Mouse (Mus musculus) stomach, postnatal 0 days (tissue): ENCODE results near the gene Eif3d.

Experiments used
- CTCF ChIP-seq: IDR thresholded peaks from 2 replicates; pipeline ENCODE4 v1.5.1; 2016; ENCODE audit warnings: antibody characterized with exemption, low read depth, mild to moderate bottlenecking, moderate library complexity
- EP300 ChIP-seq: optimal IDR thresholded peaks from 2 replicates; pipeline ENCODE3; 2016; ENCODE audit warnings: antibody characterized with exemption

DNA sequence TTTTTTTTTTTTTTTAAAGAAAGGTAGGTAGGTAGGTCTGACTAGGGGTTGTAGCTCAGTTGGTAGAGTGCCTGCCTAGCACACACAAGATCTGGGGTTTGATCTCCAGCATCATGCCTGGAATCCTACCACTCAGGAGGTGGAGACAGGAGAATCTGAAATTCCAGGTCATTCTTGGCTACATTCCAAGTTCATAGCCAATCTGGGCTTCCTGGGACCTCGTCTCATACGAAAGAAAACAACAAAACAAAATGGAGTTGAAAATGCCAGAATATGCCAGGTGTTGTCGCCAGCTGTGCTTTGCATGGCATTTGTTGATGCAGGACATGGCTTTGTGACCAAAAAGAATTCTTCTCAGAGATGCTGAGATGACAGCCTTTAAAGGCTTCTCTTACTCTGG lies 37.4 kb downstream of the Eif3d start:
- no peak for TF ChIP-seq EP300
- TF ChIP-seq CTCF: no peak
